Comparison of ENCODE assay signal across 23 mouse cellular contexts in genomic region chr10:80538180-80538579, GRCm38 (mm10). TPM values are rescaled to one million over a fixed set of nuclear protein-coding genes. Genes with fewer than 3 reads are reported as not detected.
DNase-seq lines count a peak whose midpoint lies in the region; ATAC-seq lines count a peak whose summit lies in the region.
"Had no signal": no experiment of that assay in that cellular context is flagged by ENCODE, and none has a peak within 500 bp of the region (broad histone marks: within the 10 kb centered on the region; RNA-seq: fewer than 3 reads in every experiment).

No protein-coding gene starts in this region.

- WGBS in midbrain, embryonic 14.5 days: 56% methylated on average over 5 of the region's 5 CpGs

- H3K9ac ChIP-seq in midbrain, embryonic 14.5 days (replicated peaks; ENCODE audit: low read length): no peak overlapping the region
- H3K9ac ChIP-seq: forebrain, embryonic 15.5 days had no signal

- H3K27me3 ChIP-seq in midbrain, embryonic 14.5 days (ENCODE audit: control insufficient read depth, insufficient read depth, low read length): peaks cover 7% of the 10 kb centered on the region; the same call in 1 of the 2 replicates

- no peaks in the 10 kb centered on the region for H3K4me1 ChIP-seq in midbrain, embryonic 14.5 days (ENCODE audit: control insufficient read depth, insufficient read depth, low read length)

- no peak overlapping the region for H3K27ac ChIP-seq in midbrain, embryonic 14.5 days (replicated peaks; ENCODE audit: low read depth, low read length)
- H3K27ac ChIP-seq: forebrain, embryonic 15.5 days; limb, embryonic 13.5 days had no signal

- no peaks in the 10 kb centered on the region for H3K9me3 ChIP-seq in midbrain, embryonic 14.5 days (ENCODE audit: control insufficient read depth, low read length)
- H3K9me3 ChIP-seq: forebrain, embryonic 15.5 days; limb, embryonic 13.5 days; lung, embryonic 15.5 days had no signal

- peak; percentile 74 to 80 for DNase-seq in adrenal gland, adult (ENCODE audit: inconsistent age in 2 of 2, low spot score in 1 of 2)
- DNase-seq in adrenal gland, postnatal 4 days (ENCODE audit: low spot score in 2 of 2): no peak
- peak; percentile 20 for DNase-seq in retina, postnatal 1 day
- DNase-seq in retina, embryonic 14.5 days (ENCODE audit: low spot score): no peak
- DNase-seq in adrenal gland, postnatal 14 days: peak; percentile 72
- no peak for DNase-seq in cerebellum, adult 11 months
- no peak for DNase-seq in heart, adult 9 months (ENCODE audit: low spot score in 2 of 2)
- DNase-seq in midbrain, embryonic 14.5 days: no peak
- DNase-seq: B cell, adult 2 months; cerebellum, adult 11-12 months; cerebellum, postnatal 25 days; kidney, adult 8-10 months; layer of hippocampus, adult 9-11 months; spleen, adult 18-20 months had no signal

- H3K4me2 ChIP-seq in midbrain, embryonic 14.5 days (ENCODE audit: low read length): no peak overlapping the region

- ATAC-seq in midbrain, embryonic 14.5 days (ENCODE audit: low FRiP score, low TSS enrichment): no peak
- ATAC-seq: midbrain, embryonic 16.5 days had no signal

- H3K4me3 ChIP-seq in midbrain, embryonic 14.5 days (replicated peaks; ENCODE audit: low read depth, low read length): no peak overlapping the region

- H3K36me3 ChIP-seq in midbrain, embryonic 14.5 days (ENCODE audit: control insufficient read depth, insufficient read depth, low read length): peaks cover 25% of the 10 kb centered on the region

RNA-seq across cellular contexts. Expression of gene Atp8b3, which starts 0.7 kb away (rescaled TPM):
- under 1 TPM; 0.50 to 0.82 TPM for total RNA-seq in adrenal gland, postnatal 4 days (2021)
- total RNA-seq in adrenal gland, postnatal 14 days (2021): 0.19 TPM in 2 replicates
- polyA plus RNA-seq in midbrain, embryonic 14.5 days (2014; fragmentation: Nextera tagmentation; extraction: Ambion mirVana): 0.76 and 0.78 TPM in 2 replicates
- total RNA-seq: megakaryocyte progenitor cell, adult 5-6 weeks had no signal

RNA-seq across cellular contexts. Expression of gene Rexo1, which starts 23.2 kb away (rescaled TPM):
- total RNA-seq in adrenal gland, postnatal 4 days (2021): 10 to 100 TPM; 71.7 to 78.9 TPM
- total RNA-seq in adrenal gland, postnatal 14 days (2021): 40.9 and 46.4 TPM in 2 replicates
- 31.7 and 34.2 TPM in 2 replicates for polyA plus RNA-seq in midbrain, embryonic 14.5 days (2014; fragmentation: Nextera tagmentation; extraction: Ambion mirVana)

RNA-seq across cellular contexts. Expression of gene Klf16, which starts 38.9 kb away (rescaled TPM):
- total RNA-seq in adrenal gland, postnatal 4 days (2021): 10 to 100 TPM; 14.2 to 16.5 TPM
- 10.1 and 11.6 TPM in 2 replicates for total RNA-seq in adrenal gland, postnatal 14 days (2021)
- 4.9 and 5.0 TPM in 2 replicates for polyA plus RNA-seq in midbrain, embryonic 14.5 days (2014; fragmentation: Nextera tagmentation; extraction: Ambion mirVana)

RNA-seq across cellular contexts. Expression of gene Onecut3, which starts 43.5 kb away (rescaled TPM):
- total RNA-seq in adrenal gland, postnatal 4 days (2021): not detected
- not detected in 2 replicates for total RNA-seq in adrenal gland, postnatal 14 days (2021)
- polyA plus RNA-seq in midbrain, embryonic 14.5 days (2014; fragmentation: Nextera tagmentation; extraction: Ambion mirVana): 2.2 and 2.4 TPM in 2 replicates
- total RNA-seq: ES-E14; gastrocnemius, postnatal 4 days; megakaryocyte progenitor cell, adult 5-6 weeks had no signal
- polyA plus RNA-seq: erythroblast, embryonic 14.5 days; heart, embryonic 16.5 days; limb, embryonic 13.5 days; lung, embryonic 15.5 days had no signal

RNA-seq across cellular contexts. Expression of gene Abhd17a, which starts 52.0 kb away (rescaled TPM):
- 100 to 1,000 TPM; 106 to 112 TPM for total RNA-seq in adrenal gland, postnatal 4 days (2021)
- total RNA-seq in adrenal gland, postnatal 14 days (2021): 97.7 and 98.7 TPM in 2 replicates
- polyA plus RNA-seq in midbrain, embryonic 14.5 days (2014; fragmentation: Nextera tagmentation; extraction: Ambion mirVana): 128 and 151 TPM in 2 replicates

Comparison
In these comparisons a context has a peak if more than half of its experiments do, and no peak if none do; other contexts are left out.
1. DNase-seq: peak in adrenal gland, adult (2 of 2), retina, postnatal 1 day (single experiment) and adrenal gland, postnatal 14 days (single experiment); none in adrenal gland, postnatal 4 days (0 of 2), retina, embryonic 14.5 days (single experiment), cerebellum, adult 11 months (single experiment), heart, adult 9 months (0 of 2) and midbrain, embryonic 14.5 days (single experiment).